Mouse (Mus musculus): ENCODE measurements around the gene Commd1.

Commd1 gene

DNA sequence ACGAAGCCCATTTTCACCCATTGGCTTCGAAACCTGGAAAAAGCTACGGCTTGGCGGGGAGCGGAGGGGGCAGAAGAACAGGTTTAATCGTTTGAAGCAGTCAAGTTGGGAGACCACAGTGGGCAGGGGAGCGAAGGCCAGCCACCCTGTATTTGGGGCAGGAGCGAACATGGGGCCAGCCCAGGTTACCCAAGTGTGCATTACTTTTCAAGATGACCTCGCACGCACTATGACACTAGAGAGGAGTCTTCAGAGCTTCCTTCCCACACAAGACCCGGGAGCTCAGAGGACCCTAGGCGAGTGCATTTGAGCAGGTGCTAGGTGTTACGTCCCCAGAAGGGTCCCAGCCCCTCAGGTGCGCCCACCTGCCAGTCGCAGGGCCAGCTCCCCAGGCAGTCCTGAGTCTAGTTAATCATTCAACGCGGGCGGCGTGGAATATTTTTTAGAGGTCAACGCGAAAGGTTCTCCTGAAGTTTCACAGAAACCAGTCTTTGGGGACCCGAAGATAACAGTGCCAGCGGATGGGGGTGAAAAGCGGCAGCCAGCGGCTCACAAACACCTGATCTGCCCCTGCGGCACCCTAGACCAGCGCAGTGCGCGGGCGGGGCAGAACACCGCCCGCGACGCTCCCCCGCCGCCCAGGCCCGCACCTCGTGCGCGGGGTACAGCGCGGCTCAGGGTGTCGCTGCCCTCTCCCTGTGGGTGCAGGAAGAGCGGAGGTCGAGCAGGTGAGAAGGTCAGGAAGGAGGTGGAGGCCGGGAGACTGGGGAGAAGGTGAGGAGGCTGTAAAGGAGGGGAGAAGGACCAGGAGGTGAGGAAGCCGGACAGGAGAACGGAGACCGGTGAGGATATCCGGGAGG, 123.5 kb downstream of the Commd1 start:
- DNase-seq: no peak

DNA sequence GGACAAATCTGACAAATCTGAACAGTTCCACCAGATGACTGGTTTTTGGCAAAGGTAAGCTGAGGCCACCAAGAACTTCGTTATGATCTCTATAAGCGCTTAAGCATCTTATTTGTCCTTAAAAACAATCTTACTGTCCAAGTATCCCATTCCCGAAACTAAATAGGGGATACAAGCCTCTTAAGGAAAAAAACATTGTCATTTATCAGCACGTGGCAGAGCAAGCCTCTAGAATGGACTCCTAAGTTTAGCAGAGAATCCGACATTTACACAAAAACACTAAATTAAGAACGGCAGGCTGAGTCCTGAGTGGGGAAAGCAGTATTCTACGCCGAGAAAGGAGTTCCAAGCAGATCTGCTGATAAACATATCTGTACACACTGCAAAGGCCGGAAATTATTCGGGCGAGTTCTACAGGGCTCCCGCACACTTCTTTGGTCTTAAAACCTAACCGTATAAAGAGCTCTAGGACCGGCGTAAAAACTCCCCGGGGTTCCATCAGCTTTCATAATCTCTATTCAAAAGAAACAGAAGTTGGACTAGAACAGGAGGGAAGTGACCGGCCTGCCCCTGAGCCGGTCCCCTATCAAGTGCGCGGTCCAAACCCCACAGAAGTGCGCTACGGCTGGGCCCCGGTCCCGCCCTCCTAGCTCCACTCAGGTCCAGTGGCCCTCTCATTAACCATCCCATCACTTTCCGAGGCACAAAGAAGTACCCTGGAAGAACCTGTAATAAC, 124.3 kb downstream of the Commd1 start:
- DNase-seq: no peak

DNA sequence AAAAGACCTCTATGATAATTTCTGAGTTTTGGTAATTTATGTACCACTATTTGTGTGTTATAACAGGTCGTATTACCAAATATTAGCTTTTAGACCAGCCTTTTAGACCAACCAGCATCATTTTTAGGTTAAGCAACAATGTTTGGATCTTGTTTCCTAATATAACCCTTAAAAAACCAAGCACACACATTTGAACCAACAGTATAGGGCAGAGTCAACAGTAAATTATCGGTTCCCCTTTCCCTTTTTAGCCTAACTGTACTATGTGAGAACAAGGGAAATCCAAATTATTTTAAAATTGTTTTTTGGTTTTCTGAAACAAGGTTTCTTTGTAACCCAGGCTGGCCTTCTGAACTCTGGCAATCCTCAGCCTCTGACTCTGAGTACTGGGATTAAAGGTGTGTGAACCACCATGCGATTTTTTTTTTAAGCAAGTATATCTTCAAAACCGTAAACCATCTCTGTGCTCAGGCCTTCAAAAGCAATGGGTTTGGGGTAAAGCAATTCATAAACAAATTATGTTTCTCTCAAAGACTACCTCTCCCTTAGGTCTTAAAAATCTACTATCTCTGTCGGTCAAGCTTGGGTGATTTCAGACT, 125.0 kb downstream of the Commd1 start:
- no peak for DNase-seq

DNA sequence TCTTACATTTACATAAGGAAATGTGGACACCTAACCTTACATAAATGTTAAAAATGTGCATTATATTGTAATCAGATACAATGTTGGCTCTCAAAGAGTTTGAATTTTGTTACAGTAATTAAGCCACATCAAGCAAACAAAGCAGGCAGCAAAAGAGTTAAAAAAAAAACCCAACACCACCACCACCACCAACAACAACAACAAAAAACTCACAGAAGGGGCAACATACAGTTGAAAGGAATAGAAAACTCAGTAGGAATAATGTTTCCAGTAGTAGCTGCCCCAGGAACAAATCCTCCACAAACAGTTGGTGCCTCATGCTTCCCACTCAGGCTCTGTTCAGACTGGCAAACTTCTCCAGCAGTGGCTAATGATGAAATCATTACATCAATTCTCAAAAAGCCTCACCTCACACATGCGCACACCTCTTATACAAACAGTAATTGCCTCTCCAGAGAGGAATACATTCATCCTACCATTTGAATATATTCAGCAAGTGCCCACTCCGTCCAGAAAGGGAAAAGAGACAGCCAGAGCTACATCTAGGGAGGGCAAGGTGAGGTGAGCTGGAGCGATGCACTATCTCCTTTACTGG, 125.7 kb downstream of the Commd1 start:
- no peak for DNase-seq

DNA sequence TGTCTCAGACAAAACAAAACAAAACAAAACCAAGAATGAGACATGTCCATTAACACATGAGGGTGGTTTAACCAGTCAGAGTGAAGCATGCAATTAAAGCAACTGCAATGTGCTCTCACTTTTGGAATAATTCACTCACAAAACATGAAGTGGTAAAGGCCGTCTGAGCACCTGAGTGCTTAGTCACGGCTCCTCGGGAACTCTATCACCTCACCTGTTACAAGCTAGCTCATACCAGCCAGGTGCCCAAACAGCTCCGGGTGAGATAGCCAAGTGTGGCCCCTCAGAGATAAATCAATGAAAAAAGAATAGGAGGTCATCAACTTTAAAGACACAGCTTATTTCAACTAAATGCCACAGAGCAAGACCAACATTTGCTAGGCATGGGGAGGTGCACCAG, 127.6 kb downstream of the Commd1 start:
- DNase-seq: no peak

DNA sequence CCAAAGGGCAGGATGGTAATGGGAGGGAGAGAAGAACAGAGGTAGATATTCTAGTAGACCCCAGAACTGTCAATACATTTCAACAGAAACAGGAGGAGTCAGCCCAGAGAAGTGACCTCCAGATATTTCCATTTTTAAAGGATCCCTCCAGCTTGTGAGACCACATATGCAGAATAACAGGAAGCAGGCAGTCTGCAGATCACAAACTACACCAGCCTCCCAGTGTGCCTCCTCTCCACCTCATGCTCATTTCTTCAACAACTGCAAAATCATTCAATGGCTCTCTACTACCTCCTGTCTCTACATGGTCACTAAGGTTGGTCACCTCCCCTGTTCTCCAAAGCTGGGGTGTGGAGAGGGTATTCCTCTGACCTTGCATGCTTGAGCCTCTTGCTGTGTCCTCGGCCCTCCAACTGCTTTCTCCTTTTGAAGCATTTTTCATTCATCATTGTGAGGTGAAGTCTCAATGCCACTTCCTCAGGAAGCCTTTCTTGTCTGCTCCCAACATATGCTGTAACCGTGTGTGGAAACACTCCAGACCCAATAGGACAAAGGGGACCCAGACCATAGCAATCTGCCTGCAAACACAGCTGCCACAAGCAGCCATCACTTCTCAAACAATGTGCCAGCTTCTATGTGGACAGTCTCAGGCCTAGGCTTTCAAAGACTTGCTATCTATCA, 128.6 kb downstream of the Commd1 start:
- no peak for DNase-seq

DNA sequence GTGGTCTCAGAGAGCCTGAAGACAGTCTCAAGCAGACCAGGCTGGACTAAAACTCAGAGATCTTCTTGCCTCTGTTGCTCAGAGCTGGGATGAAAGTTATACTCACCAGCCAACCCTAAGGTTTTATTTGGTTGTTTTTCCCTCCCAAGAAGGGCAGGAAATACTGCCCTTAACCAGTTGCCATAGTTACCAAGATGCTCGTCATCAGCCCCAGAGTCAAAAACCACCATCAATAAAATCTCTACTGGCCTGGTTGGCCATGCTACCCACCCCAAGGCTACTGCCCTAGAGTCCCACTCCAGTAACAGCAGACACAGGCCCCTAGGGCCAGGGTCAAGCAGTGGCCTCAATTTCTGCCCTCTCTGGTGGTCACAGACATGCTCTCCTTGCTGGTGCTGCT, 129.7 kb downstream of the Commd1 start:
- DNase-seq: no peak

DNA sequence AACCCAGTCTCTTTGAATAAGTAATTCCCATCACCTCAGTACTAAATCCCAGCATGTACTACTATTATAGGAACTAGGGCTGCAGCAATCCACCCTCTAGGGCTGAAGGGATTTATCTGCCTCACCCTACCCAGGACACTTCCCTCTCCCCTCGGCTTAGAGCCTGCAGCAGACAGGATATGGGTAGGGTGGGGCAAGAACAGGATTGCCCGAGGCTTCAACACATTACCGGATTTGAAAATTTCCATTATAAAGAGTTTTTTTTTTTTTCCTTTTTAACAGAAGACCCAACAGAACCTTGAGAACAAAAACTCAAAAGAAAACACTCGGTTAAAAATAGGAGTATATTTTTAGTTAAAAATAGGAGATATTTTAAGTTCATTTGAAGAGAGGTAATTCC, 130.8 kb downstream of the Commd1 start:
- DNase-seq: no peak

DNA sequence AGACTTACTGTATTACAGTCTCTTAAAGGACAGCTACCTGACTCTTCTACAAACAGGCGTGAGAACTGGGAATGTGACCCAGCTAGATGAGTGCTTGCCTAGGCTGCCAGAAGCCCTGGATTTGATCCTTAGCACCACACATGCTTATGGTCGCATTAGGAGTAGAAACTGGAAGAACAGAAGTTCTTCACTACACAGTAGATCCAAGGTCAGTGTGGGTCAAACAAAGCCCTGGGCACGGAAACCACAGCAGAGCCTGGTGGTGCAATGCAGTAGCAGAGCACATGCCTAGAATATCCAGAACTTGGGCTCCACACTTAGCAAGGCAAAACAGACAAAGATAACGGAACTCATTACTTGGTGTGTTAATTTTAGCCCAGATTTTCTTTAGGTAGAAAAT, 132.1 kb downstream of the Commd1 start:
- no peak for DNase-seq

DNA sequence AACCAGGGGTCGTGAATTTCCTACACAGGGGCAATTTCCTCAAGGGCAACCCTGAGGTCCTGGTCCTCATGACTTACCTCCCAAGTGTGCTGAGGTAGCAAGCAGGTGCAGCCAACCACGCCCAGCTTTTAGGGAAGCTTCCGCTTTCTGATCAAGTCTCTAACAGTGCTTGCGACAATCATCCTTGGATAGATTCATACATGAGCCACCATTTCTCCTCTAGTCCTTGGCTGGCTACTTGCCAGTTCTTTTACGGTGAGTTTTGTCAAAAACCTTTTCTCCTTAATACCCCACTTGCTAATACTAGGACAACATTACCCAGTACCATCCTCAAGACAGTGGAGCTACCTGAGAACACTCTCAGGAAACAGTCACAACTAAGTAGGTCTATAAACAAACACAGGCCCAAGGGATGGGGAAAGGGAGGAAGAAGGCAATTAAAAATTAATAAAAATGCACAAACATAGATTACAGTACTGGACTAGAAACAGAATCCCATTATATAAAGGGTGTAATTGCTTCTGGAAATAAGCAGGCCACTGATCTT, 133.5 kb downstream of the Commd1 start:
- no peak for DNase-seq

DNA sequence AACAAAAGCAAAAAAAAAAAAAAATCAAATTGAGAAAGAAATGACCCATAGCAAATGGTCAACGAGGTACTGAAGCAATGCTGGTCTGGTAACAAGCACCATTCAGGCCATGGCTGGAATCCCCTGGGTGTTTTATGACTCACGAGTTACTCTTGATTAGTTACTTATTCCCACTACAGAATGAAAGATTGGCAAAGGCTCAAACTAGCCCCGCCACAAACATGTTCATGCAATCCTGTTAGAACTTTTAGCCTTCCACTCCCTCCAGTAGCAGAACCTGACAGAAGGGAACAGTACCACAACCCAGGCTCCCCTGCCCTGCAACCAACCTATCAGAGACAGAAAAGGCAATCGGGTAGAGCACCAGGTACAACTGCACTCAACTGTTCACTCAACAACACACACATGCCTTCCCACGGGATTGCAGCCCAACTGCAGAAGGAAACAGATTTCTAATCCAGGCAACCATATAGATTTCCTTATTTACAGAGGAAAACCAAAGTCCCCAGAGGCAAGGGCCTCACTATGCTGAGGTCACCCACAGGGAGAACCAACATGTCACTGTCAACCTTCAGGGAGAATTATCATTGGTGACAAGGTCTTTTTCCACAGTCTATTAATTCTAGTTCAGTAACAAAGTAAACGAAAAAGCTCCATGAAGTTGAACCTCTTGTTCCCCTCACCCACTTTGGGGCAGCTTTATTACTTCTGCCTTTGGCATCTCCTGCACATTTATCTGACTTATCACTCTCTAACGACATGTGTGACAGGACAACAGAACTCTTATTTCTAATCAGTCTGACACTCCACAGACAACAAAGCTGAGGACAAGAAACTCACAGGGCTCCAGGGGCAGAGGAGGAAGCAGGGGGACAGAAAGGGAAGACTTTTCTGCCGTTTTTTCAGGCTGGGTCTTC, 134.2 kb downstream of the Commd1 start:
- DNase-seq: no peak

DNA sequence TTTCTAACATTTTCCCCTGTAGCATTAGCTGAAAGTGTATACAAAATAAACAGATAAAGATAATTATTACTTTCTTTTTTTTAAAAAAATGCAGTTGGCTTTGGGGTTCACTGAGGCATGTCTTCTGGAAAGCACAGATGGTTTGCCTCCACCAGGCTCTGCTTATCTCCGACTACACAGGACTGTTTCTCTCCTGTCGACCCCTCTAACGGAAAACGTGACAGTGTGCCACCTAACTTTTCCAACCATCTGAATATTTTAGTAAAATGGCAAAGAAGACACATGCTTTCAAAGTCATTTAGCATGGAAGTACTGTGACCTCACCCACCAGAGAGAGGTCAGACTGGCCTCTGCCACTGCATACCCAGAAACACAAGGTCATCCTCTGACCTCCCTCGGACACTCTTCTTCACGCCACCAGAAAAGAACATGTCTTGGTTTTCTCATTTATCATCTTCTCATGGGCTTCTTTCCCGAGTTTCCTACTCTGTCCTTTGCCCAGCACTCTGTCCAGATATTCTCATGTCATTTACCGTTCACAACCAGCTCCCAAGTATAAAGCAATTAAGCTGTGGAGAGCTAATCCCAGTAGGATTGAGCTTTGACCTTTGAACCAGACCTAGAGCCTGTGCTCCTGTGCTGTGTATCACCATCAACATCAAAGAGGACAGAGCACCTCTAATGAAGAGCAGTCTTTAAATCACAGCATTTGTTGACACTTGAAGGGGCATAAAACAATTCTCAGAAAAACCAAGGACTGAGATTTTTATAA, 135.0 kb downstream of the Commd1 start:
- no peak for DNase-seq

Measured in cerebellum, postnatal 25 days (tissue).